13 mouse cellular contexts compared by ENCODE assay signal in the genomic region with DNA sequence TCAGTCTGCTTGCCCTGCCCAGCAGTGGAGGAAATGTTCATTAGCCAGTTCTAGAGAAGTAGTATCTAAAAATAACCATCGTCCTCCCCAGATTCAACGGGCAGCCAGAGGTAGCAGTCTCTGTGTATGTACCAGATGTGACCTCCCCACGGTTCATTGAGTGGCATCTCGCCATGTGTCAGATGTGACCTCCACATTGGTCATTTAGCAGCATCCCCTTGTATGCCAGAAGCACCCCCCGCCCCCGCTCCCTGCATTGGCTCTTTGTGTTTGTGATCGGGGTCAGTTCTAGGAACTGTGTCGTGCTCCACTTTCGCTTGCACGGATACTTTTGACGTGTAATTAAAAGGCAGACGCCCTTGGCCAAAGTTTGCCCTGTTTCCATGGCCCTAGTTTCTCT.
"Had no signal": no experiment of that assay in that cellular context is flagged by ENCODE, and none has a peak within 500 bp of the region (broad histone marks: within the 10 kb centered on the region; RNA-seq: fewer than 3 reads in every experiment).

No protein-coding gene starts in this region.

- DNase-seq: kidney, adult 8-10 months; kidney, postnatal 25 days; left cerebral cortex, postnatal 4 days; lung, adult 2 months; lung, postnatal 36 days; right cerebral cortex, postnatal 4 days; spleen, adult 18-20 months; thymus, postnatal 4 days had no signal

- H3K36me3 ChIP-seq: liver, embryonic 15.5 days had no signal

- H3K4me1 ChIP-seq: liver, embryonic 15.5 days; midbrain, embryonic 15.5 days had no signal

- H3K27me3 ChIP-seq: liver, embryonic 15.5 days; midbrain, embryonic 15.5 days had no signal

- H3K4me3 ChIP-seq: liver, embryonic 15.5 days; midbrain, embryonic 15.5 days had no signal

- H3K9me3 ChIP-seq: liver, embryonic 15.5 days; midbrain, embryonic 15.5 days had no signal

- ATAC-seq: lung, postnatal 0 days; midbrain, embryonic 15.5 days had no signal

- H3K4me2 ChIP-seq: liver, embryonic 11.5 days; liver, embryonic 15.5 days; midbrain, embryonic 11.5 days; midbrain, embryonic 15.5 days had no signal

- H3K9ac ChIP-seq: liver, embryonic 15.5 days; midbrain, embryonic 15.5 days had no signal

- H3K27ac ChIP-seq: liver, embryonic 15.5 days; midbrain, embryonic 15.5 days had no signal
